Comparison of ENCODE assay signal across 9 mouse cellular contexts in genomic region chr2:60200667-60201066, GRCm38 (mm10). TPM values are rescaled to one million over a fixed set of nuclear protein-coding genes. Genes with fewer than 3 reads are reported as not detected.
DNase-seq lines count a peak whose midpoint lies in the region; ATAC-seq lines count a peak whose summit lies in the region.
"Had no signal": no experiment of that assay in that cellular context is flagged by ENCODE, and none has a peak within 500 bp of the region (broad histone marks: within the 10 kb centered on the region; RNA-seq: fewer than 3 reads in every experiment).

No protein-coding gene starts in this region.

- peak; percentile 66 for DNase-seq in intestine, embryonic 14.5 days (ENCODE audit: low spot score)
- peak; percentile 77 to 79 for DNase-seq in B cell, adult 2 months
- peak; percentile 30 for DNase-seq in Muller cell, postnatal 12 days (ENCODE audit: inconsistent ontology term)
- DNase-seq in embryonic facial prominence, embryonic 10.5 days (ENCODE audit: low spot score): peak; percentile 74
- DNase-seq in yolk sac, embryonic 10.5 days (ENCODE audit: low spot score): peak; percentile 20

- H3K4me1 ChIP-seq in intestine, embryonic 14.5 days (replicated peaks; ENCODE audit: control insufficient read depth, insufficient read depth, low read length): no peaks in the 10 kb centered on the region
- peaks cover 4% of the 10 kb centered on the region; the same call in 1 of the 2 replicates for H3K4me1 ChIP-seq in intestine, embryonic 16.5 days (ENCODE audit: control insufficient read depth, insufficient read depth, low read length)
- H3K4me1 ChIP-seq in embryonic facial prominence, embryonic 10.5 days: no peaks in the 10 kb centered on the region
- H3K4me1 ChIP-seq in kidney, embryonic 14.5 days (ENCODE audit: control insufficient read depth, insufficient read depth, low read length): no peaks in the 10 kb centered on the region
- H3K4me1 ChIP-seq: limb, embryonic 15.5 days had no signal

- no peak overlapping the region for H3K27ac ChIP-seq in intestine, embryonic 14.5 days (ENCODE audit: low read depth)
- H3K27ac ChIP-seq in intestine, embryonic 16.5 days (ENCODE audit: low read length): no peak overlapping the region
- no peak overlapping the region for H3K27ac ChIP-seq in embryonic facial prominence, embryonic 10.5 days (replicated peaks)
- no peak overlapping the region for H3K27ac ChIP-seq in kidney, embryonic 14.5 days (ENCODE audit: low read depth, low read length)
- H3K27ac ChIP-seq: limb, embryonic 15.5 days had no signal

- WGBS in intestine, embryonic 14.5 days: 57% methylated on average over 8 of the region's 8 CpGs
- WGBS in intestine, embryonic 16.5 days: 62% methylated on average over 8 of the region's 8 CpGs
- WGBS in embryonic facial prominence, embryonic 10.5 days: 50% methylated on average over 8 of the region's 8 CpGs
- WGBS in kidney, embryonic 14.5 days: 60% methylated on average over 8 of the region's 8 CpGs

- no peak overlapping the region for H3K4me3 ChIP-seq in intestine, embryonic 14.5 days (ENCODE audit: low read depth, low read length)
- no peak overlapping the region for H3K4me3 ChIP-seq in intestine, embryonic 16.5 days (ENCODE audit: low read length)
- no peak overlapping the region for H3K4me3 ChIP-seq in embryonic facial prominence, embryonic 10.5 days
- no peak overlapping the region for H3K4me3 ChIP-seq in kidney, embryonic 14.5 days (ENCODE audit: low read length)
- H3K4me3 ChIP-seq: limb, embryonic 15.5 days had no signal

- no peaks in the 10 kb centered on the region for H3K9me3 ChIP-seq in intestine, embryonic 14.5 days (ENCODE audit: control insufficient read depth, low read length)
- H3K9me3 ChIP-seq in intestine, embryonic 16.5 days (ENCODE audit: control insufficient read depth, low read length): no peaks in the 10 kb centered on the region
- no peaks in the 10 kb centered on the region for H3K9me3 ChIP-seq in embryonic facial prominence, embryonic 10.5 days
- H3K9me3 ChIP-seq in kidney, embryonic 14.5 days (ENCODE audit: control insufficient read depth, low read length): no peaks in the 10 kb centered on the region
- H3K9me3 ChIP-seq: limb, embryonic 15.5 days had no signal

- H3K36me3 ChIP-seq in intestine, embryonic 14.5 days (ENCODE audit: control insufficient read depth, insufficient read depth, low read length): peaks cover 12% of the 10 kb centered on the region
- H3K36me3 ChIP-seq in intestine, embryonic 16.5 days (ENCODE audit: control insufficient read depth, insufficient read depth, low read length): no peaks in the 10 kb centered on the region
- peaks cover 13% of the 10 kb centered on the region for H3K36me3 ChIP-seq in embryonic facial prominence, embryonic 10.5 days (replicated peaks)
- H3K36me3 ChIP-seq in kidney, embryonic 14.5 days (ENCODE audit: control insufficient read depth, insufficient read depth, low read length): peaks cover 10% of the 10 kb centered on the region; the same call in 1 of the 2 replicates

- no peaks in the 10 kb centered on the region for H3K27me3 ChIP-seq in intestine, embryonic 14.5 days (replicated peaks; ENCODE audit: control insufficient read depth, insufficient read depth, low read length)
- no peaks in the 10 kb centered on the region for H3K27me3 ChIP-seq in intestine, embryonic 16.5 days (replicated peaks; ENCODE audit: control insufficient read depth, insufficient read depth, low read length)
- no peaks in the 10 kb centered on the region for H3K27me3 ChIP-seq in embryonic facial prominence, embryonic 10.5 days (replicated peaks; ENCODE audit: low read depth, poor library complexity, severe bottlenecking)
- no peaks in the 10 kb centered on the region for H3K27me3 ChIP-seq in kidney, embryonic 14.5 days (ENCODE audit: control insufficient read depth, insufficient read depth, low read length)
- H3K27me3 ChIP-seq: limb, embryonic 15.5 days had no signal

- no peak overlapping the region for H3K4me2 ChIP-seq in intestine, embryonic 14.5 days (ENCODE audit: low read length)
- no peak overlapping the region for H3K4me2 ChIP-seq in intestine, embryonic 16.5 days (ENCODE audit: low read depth, low read length)
- no peak overlapping the region for H3K4me2 ChIP-seq in kidney, embryonic 14.5 days (replicated peaks; ENCODE audit: low read depth, low read length)
- H3K4me2 ChIP-seq: limb, embryonic 15.5 days had no signal

- ATAC-seq in intestine, embryonic 14.5 days (replicated peaks; ENCODE audit: low FRiP score, low TSS enrichment, low read depth): no peak
- ATAC-seq in intestine, embryonic 16.5 days: no peak
- peak; percentile 49 for ATAC-seq in kidney, embryonic 14.5 days (ENCODE audit: low FRiP score, low TSS enrichment)
- ATAC-seq in monocyte, adult 5-6 weeks (replicated peaks; ENCODE audit: insufficient number of reproducible peaks, low FRiP score, low TSS enrichment, poor library complexity, severe bottlenecking): 0 out of 2 replicates have a peak, but pooled peaks have one; percentile 57

- no peak overlapping the region for H3K9ac ChIP-seq in intestine, embryonic 14.5 days (ENCODE audit: low read length)
- H3K9ac ChIP-seq in intestine, embryonic 16.5 days (ENCODE audit: low read depth, low read length): no peak overlapping the region
- no peak overlapping the region for H3K9ac ChIP-seq in kidney, embryonic 14.5 days (ENCODE audit: low read depth, low read length)
- H3K9ac ChIP-seq: limb, embryonic 15.5 days had no signal

RNA-seq across cellular contexts. Expression of gene Baz2b, which starts 9.0 kb away (rescaled TPM):
- polyA plus RNA-seq in intestine, embryonic 14.5 days (2014; fragmentation: Nextera tagmentation; extraction: Ambion mirVana): 52.3 and 67.0 TPM in 2 replicates
- polyA plus RNA-seq in intestine, embryonic 16.5 days (2015; fragmentation: Nextera tagmentation; extraction: Ambion mirVana): 38.2 and 42.3 TPM in 2 replicates
- polyA plus RNA-seq in embryonic facial prominence, embryonic 10.5 days (2016; fragmentation: Nextera tagmentation; extraction: Ambion mirVana): 63.4 and 63.6 TPM in 2 replicates
- polyA plus RNA-seq in kidney, embryonic 14.5 days (2014; fragmentation: Nextera tagmentation; extraction: Ambion mirVana): 45.6 and 70.4 TPM in 2 replicates
- 125 to 210 TPM (median 148 TPM) in 3 replicates for total RNA-seq in monocyte, adult 5-6 weeks (2017)

RNA-seq across cellular contexts. Expression of gene March7, which starts 9.0 kb away (rescaled TPM):
- 71.7 and 80.2 TPM in 2 replicates for polyA plus RNA-seq in intestine, embryonic 14.5 days (2014; fragmentation: Nextera tagmentation; extraction: Ambion mirVana)
- 56.4 and 60.5 TPM in 2 replicates for polyA plus RNA-seq in intestine, embryonic 16.5 days (2015; fragmentation: Nextera tagmentation; extraction: Ambion mirVana)
- 71.6 and 77.3 TPM in 2 replicates for polyA plus RNA-seq in embryonic facial prominence, embryonic 10.5 days (2016; fragmentation: Nextera tagmentation; extraction: Ambion mirVana)
- 52.6 and 81.2 TPM in 2 replicates for polyA plus RNA-seq in kidney, embryonic 14.5 days (2014; fragmentation: Nextera tagmentation; extraction: Ambion mirVana)
- total RNA-seq in monocyte, adult 5-6 weeks (2017): 234 to 384 TPM (median 306 TPM) in 3 replicates

Comparison
In these comparisons a context has a peak if more than half of its experiments do, and no peak if none do; other contexts are left out.
1. ATAC-seq: peak in kidney, embryonic 14.5 days (single experiment) and monocyte, adult 5-6 weeks (single experiment); none in intestine, embryonic 14.5 days (single experiment) and intestine, embryonic 16.5 days (single experiment).
2. DNase-seq: peak in every context shown above with its lines; median percentile 78 in B cell, adult 2 months; 74 in embryonic facial prominence, embryonic 10.5 days; 66 in intestine, embryonic 14.5 days; 30 in Muller cell, postnatal 12 days; 20 in yolk sac, embryonic 10.5 days.